Mouse (Mus musculus) granulocyte monocyte progenitor cell, adult 5-6 weeks (primary cell): Measurements from ENCODE around the gene Exo5. TPM values are rescaled to one million over a fixed set of nuclear protein-coding genes. Genes with fewer than 3 reads are reported as not detected.

Experiments
- ATAC-seq: replicated peaks from 2 replicates; pipeline ENCODE4 v1.8.0; 2016; ENCODE audit warnings: mild to moderate bottlenecking, moderate TSS enrichment, inconsistent platforms; ENCODE audit not compliant: poor library complexity, severe bottlenecking
- total RNA-seq, 2 experiments: library from RNA; stranded (forward) in 1 of 2; stranded (reverse) in 1 of 2; fragments of 200-712, 200-1000 nt in 1 of 2; fragments of >200 nt in 1 of 2; fragmentation: Nextera tagmentation in 1 of 2; gene quantifications; 2 replicates each; pipeline ENCODE4 v1.2.3; 2014 to 2017

The Exo5 gene
- total RNA-seq, 2 experiments from 2014 or later: 17.6 to 18.1 TPM

GRCm38 (mm10) chr4:120878728-120879127, 46.1 kb downstream of the Exo5 start:
- no peak for ATAC-seq

DNA sequence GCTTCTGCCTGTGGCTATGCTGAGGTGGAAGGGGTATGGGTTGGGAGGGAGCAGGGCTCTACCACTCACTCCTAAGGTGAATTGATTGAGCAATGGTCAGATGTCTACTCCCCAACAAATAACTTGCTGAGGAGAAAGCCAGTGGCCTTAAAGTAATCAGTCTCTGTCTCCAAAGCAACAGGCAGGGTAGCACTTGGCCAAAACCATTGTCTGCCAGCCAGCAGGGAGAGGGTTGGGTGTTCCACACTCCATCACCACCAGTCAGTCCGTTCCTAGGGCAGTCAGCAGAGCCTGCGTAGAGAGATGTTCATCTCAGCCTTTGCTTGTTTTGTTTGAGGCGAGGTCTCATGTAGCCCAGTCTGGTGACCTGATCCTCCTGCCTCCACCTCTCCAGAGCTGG, 48.9 kb downstream of the Exo5 start:
- ATAC-seq: no peak

Other genes starting within 250 kb of the Exo5 start
- 0.96 TPM in 1 of 2 replicates, not detected in the other for gene Kcnq4, start 176.4 kb downstream of the Exo5 start, total RNA-seq (2014; fragmentation: Nextera tagmentation)
- not detected in 2 replicates for gene Kcnq4, start 176.4 kb downstream of the Exo5 start, total RNA-seq (2017)
- gene Nfyc, start 93.4 kb downstream of the Exo5 start, total RNA-seq (2014; fragmentation: Nextera tagmentation): 24.9 and 53.4 TPM in 2 replicates
- gene Nfyc, start 93.4 kb downstream of the Exo5 start, total RNA-seq (2017): 45.1 and 61.6 TPM in 2 replicates
- not detected in 2 replicates for gene Rims3, start 70.2 kb downstream of the Exo5 start, total RNA-seq (2014; fragmentation: Nextera tagmentation)
- not detected in 2 replicates for gene Rims3, start 70.2 kb downstream of the Exo5 start, total RNA-seq (2017)
- 0.66 and 1.1 TPM in 2 replicates for gene Zfp69, start 26.7 kb upstream of the Exo5 start, total RNA-seq (2014; fragmentation: Nextera tagmentation)
- 0.43 and 0.77 TPM in 2 replicates for gene Zfp69, start 26.7 kb upstream of the Exo5 start, total RNA-seq (2017)
- gene Smap2, start 92.2 kb upstream of the Exo5 start, total RNA-seq (2014; fragmentation: Nextera tagmentation): 44.9 and 53.4 TPM in 2 replicates
- 16.4 and 18.2 TPM in 2 replicates for gene Smap2, start 92.2 kb upstream of the Exo5 start, total RNA-seq (2017)
- gene Col9a2, start 114.4 kb upstream of the Exo5 start, total RNA-seq (2014; fragmentation: Nextera tagmentation): not detected in 2 replicates
- not detected in 2 replicates for gene Col9a2, start 114.4 kb upstream of the Exo5 start, total RNA-seq (2017)
- gene Zmpste24, start 173.2 kb upstream of the Exo5 start, total RNA-seq (2014; fragmentation: Nextera tagmentation): 45.8 and 60.4 TPM in 2 replicates
- gene Zmpste24, start 173.2 kb upstream of the Exo5 start, total RNA-seq (2017): 61.7 and 81.3 TPM in 2 replicates
- not detected in 2 replicates for gene Tmco2, start 184.2 kb upstream of the Exo5 start, total RNA-seq (2014; fragmentation: Nextera tagmentation)
- not detected in 2 replicates for gene Tmco2, start 184.2 kb upstream of the Exo5 start, total RNA-seq (2017)